Mouse (Mus musculus) forebrain, embryonic 11.5 days (tissue): Measurements from ENCODE around the gene Zfp759. TPM values are rescaled to one million over a fixed set of nuclear protein-coding genes. Genes with fewer than 3 reads are reported as not detected.
"Not testable (repeated sequence)": the region's sequence is repeated elsewhere in the genome, so short reads cannot be mapped to it uniquely, and the experiment has no call there.

ENCODE experiments used
- ATAC-seq: fragments of 200-750 bp; cut with Nextera tagmentation; replicated peaks from 2 replicates; pipeline ENCODE4 v1.8.0; 2017; ENCODE audit warnings: moderate TSS enrichment; ENCODE audit not compliant: low FRiP score
- DNase-seq: peaks from one replicate; pipeline ENCODE4 v3.0.0-alpha.2; 2017; ENCODE audit warnings: low spot score
- H3K27ac ChIP-seq: fragments of 300-500 bp; sonication (generic); 2 replicates; pipeline ENCODE4 v1.5.1; 2014; ENCODE audit warnings: low read depth, low read length
- H3K27me3 ChIP-seq: fragments of 300-500 bp; sonication (generic); 2 replicates; pipeline ENCODE4 v1.6.1; 2014; ENCODE audit warnings: mild to moderate bottlenecking, low read length, mixed read lengths; ENCODE audit not compliant: control insufficient read depth, insufficient read depth
- H3K36me3 ChIP-seq: fragments of 300-500 bp; sonication (generic); 2 replicates; pipeline ENCODE4 v1.6.1; 2014; ENCODE audit warnings: mild to moderate bottlenecking, low read length, moderate library complexity, mixed read lengths; ENCODE audit not compliant: control insufficient read depth, insufficient read depth
- H3K4me1 ChIP-seq: fragments of 300-500 bp; sonication (generic); replicated peaks from 2 replicates; pipeline ENCODE4 v1.6.1; 2014; ENCODE audit warnings: low read length, mixed read lengths; ENCODE audit not compliant: control insufficient read depth, insufficient read depth
- H3K4me2 ChIP-seq: fragments of 300-500 bp; sonication (generic); 2 replicates; pipeline ENCODE4 v1.6.1; 2014; ENCODE audit warnings: low read depth, mild to moderate bottlenecking, low read length, moderate library complexity, mixed read lengths; ENCODE audit not compliant: severe bottlenecking
- H3K4me3 ChIP-seq: fragments of 300-500 bp; sonication (generic); 2 replicates; pipeline ENCODE4 v1.5.1; 2014; ENCODE audit warnings: low read depth, low read length
- H3K9ac ChIP-seq: fragments of 300-500 bp; sonication (generic); 2 replicates; pipeline ENCODE4 v1.6.1; 2014; ENCODE audit warnings: low read length
- H3K9me3 ChIP-seq: fragments of 300-500 bp; sonication (generic); 2 replicates; pipeline ENCODE4 v1.6.1; 2016; ENCODE audit warnings: low read length, mixed read lengths; ENCODE audit not compliant: control insufficient read depth
- WGBS: fragments of 180-500 bp; shearing (Covaris S2); extraction: QIAGEN DNeasy Blood & Tissue Kit; methylation state at CpG from one replicate; pipeline ENCODE4 v1.1.7; 2014; 5-methylcytosine and 5-hydroxymethylcytosine counted together
- polyA plus RNA-seq: library from polyadenylated mRNA; unstranded; fragments of >200 nt; fragmentation: Nextera tagmentation; extraction: Ambion mirVana; gene quantifications from 2 replicates; pipeline ENCODE4 v1.2.1, GENCODE M21; 2014

Zfp759 gene
- polyA plus RNA-seq, 1 experiment from 2014 or later: 2.1 TPM

DNA sequence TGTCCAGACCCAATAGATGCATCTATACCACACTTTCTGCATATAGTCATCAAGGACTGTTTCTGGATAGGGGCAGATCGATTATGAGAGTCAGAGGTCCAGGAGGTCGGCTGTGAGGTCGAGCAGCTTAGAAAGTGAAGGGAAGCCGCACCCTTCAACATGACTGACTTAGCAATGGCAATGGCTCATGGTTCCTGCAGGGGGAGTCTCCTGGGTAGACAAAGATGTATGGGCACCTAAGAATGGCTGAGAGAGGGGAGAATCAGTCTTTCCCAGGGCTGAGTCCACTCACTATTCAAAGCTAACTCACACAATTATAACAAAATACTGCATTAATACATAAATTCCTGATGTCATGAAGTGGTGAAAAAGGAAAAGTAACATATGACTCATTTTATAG is 44.7 kb downstream of the Zfp759 start:
- H3K4me3 ChIP-seq, DNase-seq, H3K4me2 ChIP-seq, H3K36me3 ChIP-seq, ATAC-seq, H3K4me1 ChIP-seq, H3K9me3 ChIP-seq, H3K9ac ChIP-seq, H3K27me3 ChIP-seq, H3K27ac ChIP-seq: not testable (repeated sequence)
- WGBS: 67% methylated on average over 4 of the region's 4 CpGs

- not testable (repeated sequence) for H3K4me1 ChIP-seq, H3K36me3 ChIP-seq, H3K27me3 ChIP-seq, H3K9me3 ChIP-seq, H3K27ac ChIP-seq
- Histone ChIP-seq H3K4me3 (peak within 1 kb of the TSS; percentile 55), H3K9ac (peak within 1 kb of the TSS; percentile 65), H3K4me2 (peak within 1 kb of the TSS; percentile 48)
- 2% methylated on average over 17 of the region's 17 CpGs for whole genome bisulfite sequencing
- DNase-seq: peak; percentile 73
- peak; percentile 98 for ATAC-seq
Measured at GRCm38 (mm10) chr13:67172991-67173722, 51.7 kb downstream of the Zfp759 start, which contains the start of gene Rsl1. Rsl1 (plus strand) TSS chr13:67173182.

DNA sequence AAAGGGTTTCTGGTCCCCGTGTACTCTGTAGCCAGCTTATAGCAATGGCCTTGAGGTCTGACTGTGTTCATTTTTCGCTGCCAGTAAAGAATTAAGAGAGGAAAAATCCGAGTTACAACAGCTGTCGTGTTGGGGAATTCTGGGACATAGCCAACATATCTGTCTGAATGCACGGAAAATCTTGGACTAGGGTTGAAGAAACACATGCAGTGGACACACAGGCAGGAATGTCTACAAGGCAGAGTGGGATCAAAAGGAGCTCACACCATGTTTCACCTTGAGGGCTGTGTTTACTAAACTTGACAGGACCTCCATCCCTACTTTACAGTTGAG is 52.2 kb downstream of the Zfp759 start:
- no peaks in the 10 kb centered on the region for H3K27me3 ChIP-seq
- 30% methylated on average over 5 of the region's 5 CpGs for WGBS
- no peak overlapping the region for H3K27ac ChIP-seq
- ATAC-seq: no peak
- no peaks in the 10 kb centered on the region for H3K9me3 ChIP-seq
- H3K4me2 ChIP-seq: peak overlapping the region; percentile 48
- peak overlapping the region; percentile 65 for H3K9ac ChIP-seq
- no peaks in the 10 kb centered on the region; the same call in 1 of the 2 replicates for H3K4me1 ChIP-seq
- peak overlapping the region; percentile 55 for H3K4me3 ChIP-seq
- H3K36me3 ChIP-seq: no peaks in the 10 kb centered on the region
- no peak for DNase-seq

Other genes starting within 250 kb of the Zfp759 start
- gene Gm10767, start 216.7 kb upstream of the Zfp759 start, polyA plus RNA-seq: 1.1 TPM in 2 replicates
- 5.0 and 5.3 TPM in 2 replicates for gene Zfp712, start 60.5 kb upstream of the Zfp759 start, polyA plus RNA-seq
- gene Zfp708, start 23.7 kb upstream of the Zfp759 start, polyA plus RNA-seq: 8.4 and 8.5 TPM in 2 replicates
- gene Gm28557, start 13.1 kb upstream of the Zfp759 start, polyA plus RNA-seq: 2.9 and 4.0 TPM in 2 replicates
- gene Rslcan18, start 5.4 kb upstream of the Zfp759 start, polyA plus RNA-seq: 0.29 and 0.31 TPM in 2 replicates
- gene Rsl1, start 51.5 kb downstream of the Zfp759 start, polyA plus RNA-seq: 4.6 and 5.2 TPM in 2 replicates
- 2.1 and 2.3 TPM in 2 replicates for gene Zfp455, start 72.8 kb downstream of the Zfp759 start, polyA plus RNA-seq
- gene Zfp458, start 156.8 kb downstream of the Zfp759 start, polyA plus RNA-seq: 1.5 and 1.9 TPM in 2 replicates
- gene Zfp457, start 184.8 kb downstream of the Zfp759 start, polyA plus RNA-seq: 0.36 and 0.56 TPM in 2 replicates
- 1.7 and 2.3 TPM in 2 replicates for gene Zfp595, start 210.9 kb downstream of the Zfp759 start, polyA plus RNA-seq
- 1.6 and 2.1 TPM in 2 replicates for gene Gm28044, start 238.9 kb downstream of the Zfp759 start, polyA plus RNA-seq
- 0.95 and 1.1 TPM in 2 replicates for gene Zfp953, start 238.9 kb downstream of the Zfp759 start, polyA plus RNA-seq